In genomic region chr6:48553819-48554218, GRCm38 (mm10) we compare ENCODE assay signal across 8 mouse cellular contexts. TPM values are rescaled to one million over a fixed set of nuclear protein-coding genes. Genes with fewer than 3 reads are reported as not detected.
DNase-seq lines count a peak whose midpoint lies in the region; ATAC-seq and TF ChIP-seq lines count a peak whose summit lies in the region.

No protein-coding gene starts in this region.

- no peaks in the 10 kb centered on the region for H3K27me3 ChIP-seq in lung, postnatal 0 days (replicated peaks; ENCODE audit: insufficient read depth, low read length)
- H3K27me3 ChIP-seq in limb, embryonic 12.5 days = no peaks in the 10 kb centered on the region
- H3K27me3 ChIP-seq in stomach, embryonic 15.5 days (replicated peaks) = no peaks in the 10 kb centered on the region

- H3K9me3 ChIP-seq in lung, postnatal 0 days (ENCODE audit: low read length) = no peaks in the 10 kb centered on the region
- no peaks in the 10 kb centered on the region for H3K9me3 ChIP-seq in limb, embryonic 12.5 days
- no peaks in the 10 kb centered on the region for H3K9me3 ChIP-seq in stomach, embryonic 15.5 days

- peak; percentile 38 for DNase-seq in cerebellum, adult 11-12 months
- no peak for DNase-seq in cerebellum, postnatal 10 days
- DNase-seq in lung, postnatal 0 days (ENCODE audit: low spot score) = no peak
- DNase-seq in lung, adult 18-20 months = no peak
- DNase-seq in thymus, postnatal 14 days = no peak
- DNase-seq in frontal cortex, postnatal 10 days (ENCODE audit: low spot score in 2 of 2) = no peak

- no peak overlapping the region for H3K4me3 ChIP-seq in lung, postnatal 0 days (ENCODE audit: low read depth, low read length)
- H3K4me3 ChIP-seq in limb, embryonic 12.5 days (replicated peaks) = peak overlapping the region; percentile 52
- H3K4me3 ChIP-seq in stomach, embryonic 15.5 days (replicated peaks) = peak overlapping the region; percentile 56

- peak overlapping the region; percentile 94 for H3K27ac ChIP-seq in lung, postnatal 0 days (ENCODE audit: low read length)
- H3K27ac ChIP-seq in limb, embryonic 12.5 days = peak overlapping the region; percentile 96
- H3K27ac ChIP-seq in stomach, embryonic 15.5 days = peak overlapping the region; percentile 97

- no peak for ATAC-seq in lung, postnatal 0 days
- no peak for ATAC-seq in limb, embryonic 12.5 days (ENCODE audit: insufficient number of reproducible peaks, insufficient read depth, low FRiP score, low TSS enrichment, low read depth)
- no peak for ATAC-seq in stomach, embryonic 15.5 days (ENCODE audit: insufficient read depth, low FRiP score, low read depth)

- peaks cover 4% of the 10 kb centered on the region; the same call in 1 of the 2 replicates for H3K4me1 ChIP-seq in lung, postnatal 0 days (ENCODE audit: insufficient read depth, low read depth, low read length)
- H3K4me1 ChIP-seq in limb, embryonic 12.5 days (replicated peaks) = peaks cover 9% of the 10 kb centered on the region
- 0 out of 2 replicates have a peak, but pooled peaks cover 4% of the 10 kb centered on the region for H3K4me1 ChIP-seq in stomach, embryonic 15.5 days

- no peak overlapping the region for H3K9ac ChIP-seq in lung, postnatal 0 days (replicated peaks; ENCODE audit: low read depth)
- H3K9ac ChIP-seq in limb, embryonic 12.5 days (replicated peaks) = peak overlapping the region; percentile 72
- peak overlapping the region; percentile 47; the same call in 1 of the 2 replicates for H3K9ac ChIP-seq in stomach, embryonic 15.5 days

- TF ChIP-seq EP300 in lung, postnatal 0 days (IDR thresholded peaks at IDR 0.05) = no peak

- WGBS in lung, postnatal 0 days = 72% methylated on average over 4 of the region's 4 CpGs
- 88% methylated on average over 4 of the region's 4 CpGs for WGBS in limb, embryonic 12.5 days
- 78% methylated on average over 4 of the region's 4 CpGs for WGBS in stomach, embryonic 15.5 days

- no peak for TF ChIP-seq CTCF in lung, postnatal 0 days (IDR thresholded peaks at IDR 0.05)

- H3K4me2 ChIP-seq in lung, postnatal 0 days (replicated peaks; ENCODE audit: low read depth, low read length) = peak overlapping the region; percentile 61; the same call in 1 of the 2 replicates
- peak overlapping the region; percentile 74 for H3K4me2 ChIP-seq in limb, embryonic 12.5 days
- peak overlapping the region; percentile 79 for H3K4me2 ChIP-seq in stomach, embryonic 15.5 days

- no peaks in the 10 kb centered on the region for H3K36me3 ChIP-seq in lung, postnatal 0 days (ENCODE audit: insufficient read depth, low read length)
- 0 out of 2 replicates have a peak, but pooled peaks cover 10% of the 10 kb centered on the region for H3K36me3 ChIP-seq in limb, embryonic 12.5 days
- no peaks in the 10 kb centered on the region for H3K36me3 ChIP-seq in stomach, embryonic 15.5 days

RNA-seq across cellular contexts. Expression of gene Lrrc61, which starts 0.8 kb away (rescaled TPM):
- 4.2 and 4.7 TPM in 2 replicates for polyA plus RNA-seq in lung, postnatal 0 days (2015; fragmentation: Nextera tagmentation; extraction: Ambion mirVana)
- polyA plus RNA-seq in limb, embryonic 12.5 days (2016; fragmentation: Nextera tagmentation; extraction: Ambion mirVana) = 9.0 and 11.4 TPM in 2 replicates
- 5.4 and 9.6 TPM in 2 replicates for polyA plus RNA-seq in stomach, embryonic 15.5 days (2015; fragmentation: Nextera tagmentation; extraction: Ambion mirVana)

RNA-seq across cellular contexts. Expression of gene Atp6v0e2, which starts 16.4 kb away (rescaled TPM):
- 8.4 and 9.1 TPM in 2 replicates for polyA plus RNA-seq in lung, postnatal 0 days (2015; fragmentation: Nextera tagmentation; extraction: Ambion mirVana)
- 5.5 and 6.9 TPM in 2 replicates for polyA plus RNA-seq in limb, embryonic 12.5 days (2016; fragmentation: Nextera tagmentation; extraction: Ambion mirVana)
- 22.7 and 23.4 TPM in 2 replicates for polyA plus RNA-seq in stomach, embryonic 15.5 days (2015; fragmentation: Nextera tagmentation; extraction: Ambion mirVana)

RNA-seq across cellular contexts. Expression of gene Rarres2, which starts 18.8 kb away (rescaled TPM):
- polyA plus RNA-seq in lung, postnatal 0 days (2015; fragmentation: Nextera tagmentation; extraction: Ambion mirVana) = 301 and 319 TPM in 2 replicates
- polyA plus RNA-seq in limb, embryonic 12.5 days (2016; fragmentation: Nextera tagmentation; extraction: Ambion mirVana) = 4.9 and 6.9 TPM in 2 replicates
- 83.2 and 89.3 TPM in 2 replicates for polyA plus RNA-seq in stomach, embryonic 15.5 days (2015; fragmentation: Nextera tagmentation; extraction: Ambion mirVana)

RNA-seq across cellular contexts. Expression of gene Gm45021, which starts 35.6 kb away (rescaled TPM):
- not detected in 2 replicates for polyA plus RNA-seq in lung, postnatal 0 days (2015; fragmentation: Nextera tagmentation; extraction: Ambion mirVana)
- polyA plus RNA-seq in limb, embryonic 12.5 days (2016; fragmentation: Nextera tagmentation; extraction: Ambion mirVana) = not detected in 2 replicates
- not detected in 2 replicates for polyA plus RNA-seq in stomach, embryonic 15.5 days (2015; fragmentation: Nextera tagmentation; extraction: Ambion mirVana)

RNA-seq across cellular contexts. Expression of gene Repin1, which starts 39.9 kb away (rescaled TPM):
- polyA plus RNA-seq in lung, postnatal 0 days (2015; fragmentation: Nextera tagmentation; extraction: Ambion mirVana) = 15.2 and 15.5 TPM in 2 replicates
- polyA plus RNA-seq in limb, embryonic 12.5 days (2016; fragmentation: Nextera tagmentation; extraction: Ambion mirVana) = 43.2 and 46.4 TPM in 2 replicates
- polyA plus RNA-seq in stomach, embryonic 15.5 days (2015; fragmentation: Nextera tagmentation; extraction: Ambion mirVana) = 26.6 and 27.8 TPM in 2 replicates

Comparison
In these comparisons a context has a peak if more than half of its experiments do, and no peak if none do; other contexts are left out.
1. RNA of gene Rarres2, which starts 18.8 kb away (polyA plus RNA-seq): 301 to 319 TPM in lung, postnatal 0 days and 83.2 to 89.3 TPM in stomach, embryonic 15.5 days; 4.9 to 6.9 TPM in limb, embryonic 12.5 days; every median in the first group is over 10 times any median in the second.
2. Peak in every context shown above with its lines, with median percentiles within 50 percentile points of each other: H3K27ac ChIP-seq and H3K4me2 ChIP-seq.